Mouse (Mus musculus) cortical plate, adult 2 months (tissue): ENCODE data around the gene Cryzl1.

Source experiments
- CTCF ChIP-seq: fragments of 200-500 bp; IDR thresholded peaks from 2 replicates; pipeline ENCODE4 v1.5.1; 2011; ENCODE audit warnings: mild to moderate bottlenecking, control low read depth, low read length; ENCODE audit not compliant: insufficient read depth; ENCODE audit errors: extremely low read depth
- POLR2A ChIP-seq: fragments of 200-500 bp; IDR thresholded peaks from 2 replicates; pipeline ENCODE4 v1.6.1; 2011; ENCODE audit warnings: mild to moderate bottlenecking, low read length, control low read depth; ENCODE audit not compliant: insufficient read depth; ENCODE audit errors: extremely low read depth

- TF ChIP-seq CTCF (no peak), POLR2A (no peak)
These were observed 80.6 kb downstream of the Cryzl1 start for GRCm38 (mm10) chr16:91648220-91648550.
